Mouse (Mus musculus) heart, adult 9 months (tissue): ENCODE measurements around the gene Cercam.
A peak's percentile ranks its signal among the peaks of the same experiment; 100 is the strongest.

ENCODE experiments used
- DNase-seq, 2 experiments: peaks; one replicate each; pipeline ENCODE4 v3.0.0; 2022; ENCODE audit warnings: low spot score in 2 of 2

The Cercam gene

DNA sequence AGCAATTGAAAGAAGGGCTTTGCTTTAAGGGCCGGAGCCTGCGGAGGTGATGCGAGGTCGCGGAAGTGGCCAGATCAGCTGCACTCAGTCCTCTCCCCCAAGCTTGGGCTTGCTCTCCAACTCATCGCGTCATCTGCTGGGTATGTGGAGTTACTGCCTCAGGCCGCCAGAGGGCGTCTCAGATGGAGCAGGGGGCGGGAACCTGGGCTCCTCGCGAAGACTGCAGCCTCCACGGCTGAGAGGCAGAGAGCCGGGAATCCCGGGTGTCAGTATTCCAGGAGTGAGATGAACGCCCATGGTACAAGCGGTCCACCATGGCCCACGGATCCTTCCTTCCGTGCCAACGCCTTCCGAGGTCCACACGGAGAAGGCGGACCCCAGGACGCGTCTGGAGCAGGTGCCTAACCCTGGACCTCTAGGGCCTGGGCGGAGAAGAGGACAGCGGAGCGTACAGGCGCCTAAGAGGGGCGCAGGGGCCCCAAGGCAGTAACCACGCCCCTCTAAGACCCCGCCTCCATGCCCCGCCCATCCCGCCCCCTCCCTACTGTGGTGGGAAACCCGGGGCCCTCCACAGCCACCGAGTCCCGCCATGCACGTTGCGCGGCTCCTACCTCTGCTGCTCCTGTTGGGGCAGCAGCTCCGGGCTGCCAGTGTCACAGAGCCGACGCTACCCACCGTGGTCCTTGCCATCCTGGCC lies at the start of gene Cercam:
Gene Cercam (plus strand): TSS at position 216 of the 697 bp plus-strand sequence.
- DNase-seq: peak; percentile 77 to 83

DNA sequence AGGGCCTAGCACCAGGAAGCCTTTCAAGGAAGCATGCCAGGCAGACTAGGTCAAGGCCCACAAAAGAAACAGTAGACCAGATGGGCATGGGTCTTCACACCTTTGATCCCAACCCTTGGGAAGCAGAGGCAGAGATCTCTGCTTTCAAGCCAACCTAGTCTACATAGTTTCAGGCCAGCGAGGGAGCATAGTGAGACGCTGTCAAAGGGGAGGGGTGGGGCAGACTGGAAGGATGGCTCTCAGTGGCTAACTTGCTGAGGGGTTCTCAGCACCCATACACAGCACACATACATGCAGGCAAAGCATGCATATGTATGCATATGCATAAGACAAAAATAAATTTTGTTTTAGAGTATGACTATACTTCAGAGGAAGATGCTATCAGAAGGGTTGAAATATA lies 49.6 kb upstream of the Cercam start:
- DNase-seq: no peak

DNA sequence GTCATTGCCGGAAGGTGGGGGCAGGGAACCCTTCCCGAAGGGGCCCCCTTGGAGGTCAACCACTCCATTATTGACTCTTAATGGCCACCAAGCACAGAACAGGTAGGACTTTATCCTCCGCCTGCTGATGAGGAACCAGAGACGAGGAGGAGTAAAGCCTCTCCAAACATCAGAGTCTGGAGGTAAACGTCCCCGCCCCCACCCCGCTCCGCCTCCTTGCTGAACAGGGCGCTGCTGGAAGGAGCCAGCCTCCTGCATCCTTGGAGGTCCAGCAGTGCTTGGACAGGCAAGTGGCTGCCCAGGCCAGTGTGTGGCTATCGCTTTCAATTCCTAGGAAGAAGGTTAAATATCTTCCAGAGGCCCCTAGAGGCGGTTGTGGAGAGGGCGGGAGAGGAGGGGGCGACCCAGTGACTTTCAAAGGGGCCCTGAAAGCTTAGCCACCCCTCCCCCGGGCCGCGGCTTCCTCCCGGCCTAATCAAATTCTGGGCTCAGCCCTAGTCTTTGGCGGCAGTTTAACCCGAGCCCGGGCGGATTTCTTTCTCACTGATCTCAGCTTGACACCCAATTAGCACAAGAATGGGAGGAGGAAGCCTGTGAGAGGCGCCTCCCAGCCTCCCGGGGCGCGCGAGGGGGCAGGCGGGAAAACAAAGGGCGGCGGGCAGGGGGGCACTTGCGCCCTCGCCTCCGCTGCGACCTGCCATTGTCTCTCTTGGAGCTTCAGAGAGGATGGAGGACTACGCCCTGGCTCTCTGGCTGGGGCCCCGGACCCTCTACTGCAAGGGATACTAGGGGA lies 48.7 kb upstream of the Cercam start, which contains the start of gene Urm1:
Gene Urm1 (plus strand): TSS at position 51 of the 793 bp plus-strand sequence.
- peak; percentile 63 to 71 for DNase-seq

DNA sequence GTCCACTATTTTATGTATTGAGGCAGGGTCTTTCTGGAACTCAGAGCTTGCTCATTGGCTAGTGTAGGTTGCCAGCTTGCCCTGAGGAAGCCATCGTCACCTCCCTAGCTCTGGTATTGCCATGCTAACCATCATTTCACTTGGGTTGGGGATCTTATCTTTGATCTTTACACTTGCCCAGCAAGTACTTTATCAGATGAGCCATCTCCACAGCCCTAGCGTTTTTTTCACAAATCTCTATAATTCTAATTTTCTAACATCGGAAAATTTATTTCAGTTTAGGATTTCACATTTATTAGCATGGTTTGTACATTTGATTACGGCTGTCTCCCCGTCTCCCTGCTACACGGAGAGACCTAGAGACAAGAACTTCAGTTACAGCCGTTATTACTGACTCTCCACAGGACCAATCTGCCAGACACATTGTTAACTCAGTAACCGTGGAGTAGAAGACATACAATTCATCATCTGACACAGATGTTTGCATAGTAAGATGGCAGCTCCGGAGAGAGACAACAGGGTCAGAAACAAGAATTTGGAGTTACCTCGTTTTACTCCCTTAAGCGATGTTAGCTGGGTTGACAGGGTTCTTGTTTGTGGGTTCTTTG lies 42.5 kb upstream of the Cercam start:
- DNase-seq: no peak

DNA sequence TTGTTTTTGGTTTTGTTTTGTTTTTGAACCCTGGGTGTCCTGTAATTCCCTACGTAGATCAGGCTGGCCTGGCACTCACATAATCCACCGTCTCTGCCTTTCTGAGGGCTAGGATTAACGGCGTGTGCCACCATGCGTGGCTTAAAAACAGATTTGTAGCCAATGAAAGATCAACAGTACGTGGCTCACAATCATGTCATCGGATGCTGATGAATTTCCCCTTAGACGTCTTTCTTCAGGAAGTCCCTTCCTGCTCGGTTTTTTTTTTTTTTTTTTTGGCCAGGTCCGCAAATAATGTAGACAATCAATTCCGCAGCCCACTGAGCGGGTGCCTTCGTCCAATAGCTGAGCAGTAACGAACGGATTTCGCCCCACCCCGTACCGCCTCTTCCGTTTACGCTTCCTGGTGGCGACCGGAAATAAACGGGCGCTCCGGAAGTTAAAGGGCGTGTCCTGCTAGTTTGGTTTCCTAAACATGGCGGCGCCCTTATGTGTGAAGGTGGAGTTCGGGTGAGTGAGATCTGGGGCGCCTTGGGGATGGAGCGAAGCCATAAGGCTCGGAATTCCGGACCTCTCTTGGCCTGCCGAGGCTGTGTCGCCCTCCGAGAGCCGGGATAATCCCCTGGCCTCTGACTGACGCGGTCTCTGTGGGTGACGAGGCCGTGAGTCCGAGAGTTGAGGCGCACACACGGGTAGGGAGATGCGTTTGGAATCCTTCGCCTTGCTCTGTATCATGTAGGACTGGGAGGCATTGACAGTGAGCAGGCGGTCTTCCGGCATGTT lies 41.8 kb upstream of the Cercam start:
- DNase-seq: peak; percentile 95 to 97

DNA sequence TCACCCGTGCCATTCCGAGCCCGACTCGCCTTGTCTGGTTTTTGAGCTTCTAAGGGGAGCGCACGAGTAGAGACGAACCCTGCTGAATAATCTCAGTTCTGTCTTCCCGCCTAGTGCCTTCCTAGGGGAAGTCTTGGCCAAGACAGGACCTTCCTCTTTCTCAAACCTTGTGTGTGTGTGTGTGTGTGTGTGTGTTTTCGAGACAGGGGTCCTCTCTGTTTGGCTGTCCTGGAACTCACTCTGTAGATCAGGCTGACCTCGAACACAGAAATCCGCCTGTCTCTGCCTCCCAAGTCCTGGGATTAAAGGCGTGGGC lies 41.3 kb upstream of the Cercam start:
- no peak for DNase-seq

DNA sequence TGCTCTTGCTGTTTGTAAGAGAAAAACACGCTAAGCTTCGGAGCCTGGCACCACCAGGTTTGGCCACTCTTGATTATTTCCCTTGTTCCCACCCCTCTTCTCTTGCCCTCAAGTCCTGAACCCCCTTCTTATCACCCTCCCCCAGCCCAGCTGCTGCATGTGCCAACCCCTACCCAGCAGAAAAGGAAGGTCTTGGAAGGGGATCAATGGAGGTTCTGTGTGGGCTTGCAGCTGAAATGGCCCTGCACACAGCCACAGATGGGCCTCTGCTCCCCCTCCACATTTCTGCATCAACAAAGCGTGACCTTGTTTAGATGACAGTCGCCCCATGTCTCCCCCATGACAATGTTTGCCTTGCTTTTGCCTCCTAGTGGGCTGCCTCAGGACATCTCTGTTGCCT lies 37.9 kb upstream of the Cercam start:
- no peak for DNase-seq

DNA sequence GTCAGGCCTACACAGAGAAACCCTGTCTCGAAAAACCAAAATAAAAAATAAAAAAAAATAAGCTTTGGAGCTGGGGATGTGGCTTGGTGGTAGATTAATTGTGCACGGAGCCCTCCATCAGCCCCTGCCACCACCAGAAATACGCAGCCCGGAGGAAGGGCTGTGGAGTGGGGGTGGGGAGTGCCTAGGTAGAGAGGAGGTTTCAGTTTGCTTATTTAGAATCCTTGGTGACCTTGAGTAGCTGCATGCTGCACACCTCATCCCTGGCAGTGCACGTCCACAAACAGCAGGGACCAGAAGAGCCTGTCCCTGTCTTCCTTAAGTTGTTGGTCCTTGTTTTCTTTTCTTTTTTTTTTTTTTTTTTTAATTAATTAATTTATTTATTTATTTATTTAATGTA lies 35.2 kb upstream of the Cercam start:
- DNase-seq: no peak

DNA sequence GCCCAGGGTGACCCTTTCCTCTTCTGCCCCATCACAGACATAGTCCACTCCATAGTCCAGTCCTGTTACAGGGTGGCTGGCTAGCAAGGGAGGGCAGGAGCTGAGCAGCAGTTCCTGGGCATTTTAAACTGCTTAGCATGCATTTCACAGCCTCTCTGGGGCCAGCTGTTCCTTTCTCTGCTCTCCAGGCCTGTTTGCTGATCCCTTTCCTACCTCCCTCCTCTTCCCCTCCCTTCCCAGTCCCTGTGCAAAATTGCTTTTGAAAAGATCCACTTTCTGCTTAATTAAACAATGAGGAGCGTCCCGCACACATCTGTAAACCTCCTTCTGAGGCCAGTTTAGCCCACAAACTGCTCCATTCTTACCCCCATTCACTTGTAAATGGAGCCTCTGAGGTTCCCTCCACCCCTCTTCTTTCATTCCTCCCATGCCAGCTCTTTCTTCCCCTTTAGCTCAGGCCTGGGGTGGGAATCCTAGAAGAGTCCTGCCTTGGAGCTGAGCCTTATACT lies 33.5 kb upstream of the Cercam start:
- DNase-seq: no peak

DNA sequence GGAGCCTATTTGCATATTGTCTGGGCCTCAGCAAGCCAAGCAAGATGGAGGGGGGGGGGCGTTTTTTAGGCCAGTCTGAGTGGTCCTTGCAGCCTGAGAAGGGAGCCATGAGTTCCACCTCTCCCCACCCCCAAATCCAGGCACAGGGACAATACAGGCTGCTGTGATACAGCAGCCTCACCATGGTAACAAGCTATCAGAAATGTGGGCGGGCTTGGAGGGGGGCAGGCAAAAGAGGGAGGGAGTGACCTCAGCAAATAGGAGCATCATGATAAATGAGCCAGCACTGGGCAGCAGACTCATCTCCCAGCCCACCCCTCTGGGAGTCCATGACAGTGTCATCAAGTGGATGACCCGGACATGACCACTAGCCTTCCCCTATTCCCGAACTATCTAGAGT lies 29.5 kb upstream of the Cercam start:
- DNase-seq: no peak

DNA sequence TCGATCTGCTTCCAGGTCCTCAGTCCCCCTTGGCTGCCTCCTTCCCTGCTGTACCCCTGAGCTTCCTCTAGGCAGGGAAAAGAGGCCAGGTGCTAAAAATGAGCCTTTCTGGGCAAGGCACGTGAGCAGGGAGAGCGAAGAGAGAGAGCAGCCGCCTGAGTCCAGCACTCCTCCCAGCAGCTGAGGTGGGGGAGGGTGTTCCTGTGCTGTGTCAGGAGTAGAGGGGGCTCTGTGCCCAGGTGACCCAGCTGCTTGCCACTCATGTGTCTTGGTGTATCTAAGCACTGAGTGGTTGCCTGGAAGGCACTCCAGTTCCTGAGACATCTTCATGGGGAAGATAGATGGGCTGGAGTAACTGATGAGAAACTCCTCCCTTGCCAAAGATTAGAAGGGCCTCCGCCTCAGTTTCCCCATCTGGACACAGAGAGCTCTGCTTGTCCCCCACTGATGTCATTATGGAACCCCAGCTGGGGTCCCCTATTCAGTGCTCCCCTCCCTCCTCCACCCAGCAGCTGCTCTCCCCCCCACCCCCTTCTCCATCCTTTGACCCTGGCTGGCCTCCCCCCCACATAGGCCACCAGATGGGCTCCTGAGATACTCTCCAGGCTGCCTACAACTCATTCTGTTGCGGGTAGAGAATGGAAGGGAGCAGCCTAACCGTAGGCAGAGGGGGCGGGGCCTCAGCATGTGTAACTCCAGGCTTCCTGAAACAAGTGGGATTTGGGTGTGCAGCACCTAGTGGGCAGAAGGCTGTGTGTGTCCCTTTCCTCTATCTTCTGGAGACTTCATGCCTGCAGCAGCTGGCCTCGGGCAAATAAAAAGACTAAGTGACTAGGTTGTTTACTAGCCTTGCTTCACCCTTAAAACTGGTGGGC lies 25.5 kb upstream of the Cercam start:
- DNase-seq: no peak

DNA sequence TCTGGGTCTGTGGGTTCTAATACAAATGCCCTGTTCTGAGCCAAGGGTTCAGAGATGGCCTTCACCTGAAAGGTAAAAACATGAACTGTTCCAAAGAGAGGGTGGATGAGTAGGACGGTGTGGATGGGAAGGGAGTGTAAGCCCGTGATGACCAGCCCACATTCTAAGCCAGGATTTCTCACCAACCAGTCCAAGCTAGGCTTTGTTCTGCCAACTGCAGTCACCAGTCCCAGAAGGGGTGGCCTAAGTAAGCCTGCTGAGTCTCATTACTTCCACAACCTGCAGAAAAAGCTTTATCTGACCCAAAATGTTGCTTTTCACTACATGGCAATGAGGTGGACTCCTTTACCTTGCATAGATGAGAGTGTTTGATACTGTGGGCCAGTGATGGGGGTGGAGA lies 24.8 kb upstream of the Cercam start:
- no peak for DNase-seq

DNA sequence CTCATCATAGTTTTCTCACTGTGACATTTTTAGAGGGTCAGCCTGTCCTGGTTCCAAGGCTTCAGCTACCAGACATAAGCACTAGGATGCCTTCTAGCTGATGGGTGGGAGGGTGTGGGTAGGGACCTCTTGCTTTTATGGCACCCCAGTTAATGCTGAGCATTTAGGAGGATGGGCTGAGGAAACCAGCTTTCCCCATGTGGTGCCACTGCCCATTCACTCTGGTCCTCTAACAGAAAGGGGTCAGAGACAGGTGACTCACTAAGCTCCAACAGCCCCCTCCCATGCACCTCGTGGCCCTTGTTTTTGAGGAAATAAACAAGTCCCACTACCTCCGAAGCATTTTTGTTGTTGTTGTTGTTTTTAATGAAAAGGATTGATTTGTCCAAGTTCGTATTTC lies 24.3 kb upstream of the Cercam start:
- DNase-seq: no peak

DNA sequence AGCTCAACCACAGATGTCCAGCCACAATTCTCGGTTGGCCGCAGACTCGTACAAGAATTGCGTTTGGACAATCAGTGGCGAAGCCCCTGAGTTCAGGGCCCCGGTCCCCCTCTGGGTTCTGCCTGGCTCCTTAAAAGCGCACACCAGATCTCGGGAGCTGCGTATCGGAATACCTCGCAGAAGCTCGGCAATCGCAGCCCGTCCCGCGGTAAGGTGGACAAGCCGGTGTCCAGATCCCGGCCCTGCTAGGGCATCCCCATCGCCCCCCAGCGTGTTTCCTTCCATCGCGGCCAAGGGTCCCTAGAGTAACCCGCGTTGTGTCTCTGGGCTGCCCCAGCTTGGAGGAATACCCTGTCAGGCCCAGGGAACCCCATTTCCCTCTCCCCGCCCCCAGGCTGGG lies 23.3 kb upstream of the Cercam start:
- DNase-seq: no peak

DNA sequence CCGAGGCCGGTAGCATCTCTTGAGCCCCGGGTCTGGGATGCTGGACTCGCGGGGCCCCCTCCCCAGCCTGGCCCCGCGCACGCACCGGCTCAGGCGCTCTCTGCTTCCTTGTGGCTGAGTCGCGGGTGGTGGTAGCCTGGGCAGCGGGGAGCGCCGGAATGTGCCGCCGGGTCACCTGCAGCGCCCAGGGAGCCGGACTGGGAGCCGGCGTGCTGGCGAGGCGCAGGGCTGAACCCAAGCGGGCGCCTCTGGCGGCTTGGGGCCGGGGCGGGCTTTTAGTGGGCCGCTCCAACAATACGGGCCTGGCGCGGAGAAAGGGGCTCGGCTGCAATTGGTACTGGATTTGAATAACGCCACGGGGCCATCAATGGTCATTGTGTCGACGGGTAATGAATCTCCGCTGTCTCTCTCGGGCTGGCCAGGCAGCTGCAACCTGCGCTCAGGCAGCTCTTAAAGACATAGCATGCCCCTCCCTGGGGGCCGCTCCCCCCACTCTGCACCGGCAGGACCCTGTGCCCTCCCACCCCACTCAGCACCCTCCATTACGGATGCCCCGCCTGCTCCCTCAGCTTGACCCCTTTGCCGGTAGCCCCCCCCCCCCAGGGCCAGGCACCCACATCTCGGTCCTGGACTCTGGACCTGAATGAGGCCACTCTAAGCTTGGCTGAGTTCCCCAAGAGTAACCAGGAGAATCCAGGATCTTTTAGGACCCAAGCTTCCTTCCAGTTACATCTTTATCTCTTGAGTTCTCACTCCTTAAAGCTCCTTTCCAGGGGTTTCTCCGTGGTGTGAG lies 22.7 kb upstream of the Cercam start:
- no peak for DNase-seq

DNA sequence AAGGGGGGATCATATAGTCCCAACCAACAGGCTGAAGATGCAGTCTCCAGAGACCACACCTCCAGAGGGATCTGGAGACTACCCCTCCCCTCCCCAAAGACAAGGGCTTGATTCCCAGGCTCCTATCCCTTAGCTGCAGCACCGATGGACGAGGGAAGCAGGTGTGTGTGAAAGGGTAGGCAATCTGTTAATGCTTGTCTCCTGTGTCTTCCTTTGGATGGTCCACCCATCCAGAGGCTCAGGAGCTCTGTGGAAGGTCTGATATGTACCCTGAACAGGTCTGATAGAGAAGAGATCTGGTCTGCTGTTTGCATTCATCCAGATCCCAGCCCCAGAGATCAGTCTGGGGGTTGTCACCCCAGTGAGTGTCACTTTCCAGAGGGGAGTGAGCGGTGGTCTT lies 22.1 kb upstream of the Cercam start:
- no peak for DNase-seq

DNA sequence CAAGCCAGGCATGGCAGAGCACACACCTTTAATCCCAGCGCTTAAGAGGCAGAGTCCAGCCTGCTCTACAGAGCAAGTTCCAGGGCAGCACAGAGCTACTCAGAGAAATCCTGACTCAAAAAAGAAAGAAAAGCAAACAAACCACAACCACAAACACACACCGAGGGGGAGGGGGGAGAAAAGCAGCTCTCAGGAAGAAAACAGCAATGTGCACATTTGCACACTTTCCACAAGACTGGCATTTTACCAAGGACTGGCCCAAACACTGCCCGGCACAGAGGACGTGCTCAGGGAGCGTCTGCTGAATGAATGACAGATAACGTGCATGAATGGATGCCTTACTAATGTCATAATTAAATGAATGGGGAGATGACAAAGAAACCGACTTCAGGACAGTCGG lies 19.9 kb upstream of the Cercam start:
- no peak for DNase-seq

DNA sequence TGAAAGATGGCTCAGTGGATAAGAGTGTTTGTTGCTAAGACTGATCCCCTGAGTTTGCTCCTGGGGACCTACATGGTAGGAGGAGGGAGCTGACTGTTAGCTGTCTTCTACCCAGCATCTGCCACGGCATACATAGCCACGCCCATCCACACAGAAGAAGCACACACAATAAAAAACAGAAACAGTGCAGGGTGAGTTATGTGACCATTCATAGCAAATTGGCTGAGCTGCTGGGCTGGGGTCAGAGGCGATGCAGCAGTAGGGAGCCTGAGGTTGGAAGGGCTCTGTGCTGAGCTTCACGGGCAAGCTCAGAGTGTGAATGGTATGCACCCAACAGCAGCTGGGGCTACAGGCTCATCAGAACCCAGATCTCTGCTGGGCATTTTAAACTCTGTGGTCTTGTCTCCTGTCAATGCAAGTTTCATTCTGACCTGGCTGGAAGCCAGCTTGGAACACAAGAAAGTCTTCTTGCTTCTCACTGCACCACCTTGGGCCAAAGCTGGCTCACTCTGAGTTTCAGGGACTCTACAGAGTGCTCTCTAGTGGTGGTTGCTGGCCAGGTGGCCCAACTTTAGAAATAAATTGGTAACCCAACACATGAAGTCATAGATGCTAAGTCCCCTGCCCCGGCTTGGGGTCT lies 19.0 kb upstream of the Cercam start:
- no peak for DNase-seq

DNA sequence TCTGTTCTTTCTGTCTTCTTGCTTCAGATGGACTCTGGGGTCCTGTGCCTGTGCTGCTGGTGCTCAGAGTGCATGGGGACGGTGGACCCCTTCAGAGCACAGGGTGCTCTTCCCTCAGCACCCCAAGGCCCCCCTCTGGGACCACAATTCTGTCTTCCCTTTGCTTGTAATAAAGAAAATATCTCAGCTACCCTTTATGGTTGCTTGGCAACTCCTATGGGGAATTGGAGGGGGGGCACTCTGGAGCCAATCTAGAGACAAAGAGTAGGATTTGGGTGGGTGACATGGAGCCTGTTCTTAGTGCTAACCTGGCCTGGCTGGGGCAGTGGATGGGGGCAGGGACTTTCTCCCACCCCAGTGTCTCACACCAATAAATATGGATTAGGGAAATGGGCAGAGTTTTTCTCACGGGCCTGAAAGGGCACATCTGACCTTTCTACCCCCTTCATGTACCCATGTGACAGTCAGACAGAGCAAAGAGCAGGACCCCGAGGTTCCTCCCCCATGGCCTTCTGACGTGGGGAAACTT lies 15.9 kb upstream of the Cercam start:
- DNase-seq: no peak

DNA sequence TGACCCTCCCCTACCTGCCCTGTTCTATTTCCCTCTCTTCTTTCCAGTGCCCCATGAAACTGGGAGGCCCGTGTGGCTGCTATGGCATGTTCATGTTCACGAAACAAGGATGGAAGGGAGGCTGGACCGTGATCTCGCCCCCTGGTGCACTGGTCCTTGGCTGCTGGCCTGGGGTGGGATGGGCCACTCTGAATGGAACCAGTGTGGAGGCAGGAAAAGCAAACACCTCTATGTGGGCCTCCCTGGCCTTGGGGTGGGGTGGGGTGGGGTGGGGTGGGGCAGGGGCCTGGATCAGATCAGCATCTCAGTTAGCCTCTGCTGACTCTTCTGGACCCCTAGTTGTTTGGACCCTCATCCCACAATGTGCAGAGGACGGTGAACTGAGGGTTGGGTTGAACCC lies 15.2 kb upstream of the Cercam start:
- DNase-seq: no peak
